Mouse (Mus musculus): ENCODE measurements around the gene Prcp. TPM values are rescaled to one million over a fixed set of nuclear protein-coding genes. Genes with fewer than 3 reads are reported as not detected.

The Prcp gene
- polyA plus RNA-seq (2015; fragmentation: Nextera tagmentation; extraction: Ambion mirVana), result 21.5 and 21.7 TPM in 2 replicates

GRCm38 (mm10) chr7:92874116-92874675 lies at the start of gene Prcp, which contains the start of gene Ddias:
Prcp (plus strand) TSS chr7:92874470.
Ddias (minus strand) TSS chr7:92874247.
- peak; percentile 90 for ATAC-seq (ENCODE audit: low FRiP score, low read depth)
- Histone ChIP-seq H3K4me1 (replicated peaks) (peaks cover 25% of the 10 kb centered on the region), H3K9me3 (no peaks in the 10 kb centered on the region), H3K27me3 (no peaks in the 10 kb centered on the region), H3K9ac (peak within 1 kb of the TSS; percentile 76), H3K4me2 (peak within 1 kb of the TSS; percentile 79), H3K4me3 (peak within 1 kb of the TSS; percentile 71), H3K36me3 (no peaks in the 10 kb centered on the region), H3K27ac (replicated peaks) (peak within 1 kb of the TSS; percentile 99)
- WGBS, result under 1% methylated on average over 53 of the region's 53 CpGs

GRCm38 (mm10) chr7:92826248-92826647 lies 48.0 kb upstream of the Prcp start:
- no peaks in the 10 kb centered on the region for H3K27me3 ChIP-seq
- 92% methylated on average over 3 of the region's 3 CpGs for WGBS
- no peak overlapping the region for H3K27ac ChIP-seq (replicated peaks)
- H3K9me3 ChIP-seq, result no peaks in the 10 kb centered on the region
- H3K36me3 ChIP-seq, result peaks cover 8% of the 10 kb centered on the region; the same call in 1 of the 2 replicates
- H3K9ac ChIP-seq, result no peak overlapping the region
- no peak overlapping the region for H3K4me2 ChIP-seq
- H3K4me1 ChIP-seq (replicated peaks), result peaks cover 7% of the 10 kb centered on the region; the same call in 1 of the 2 replicates
- ATAC-seq (ENCODE audit: low FRiP score, low read depth), result no peak
- no peak overlapping the region for H3K4me3 ChIP-seq

- 46% methylated on average over 3 of the region's 3 CpGs for WGBS
- Histone ChIP-seq H3K9me3 (no peaks in the 10 kb centered on the region), H3K36me3 (peaks cover 15% of the 10 kb centered on the region), H3K27me3 (no peaks in the 10 kb centered on the region), H3K4me2 (no peak overlapping the region), H3K27ac (replicated peaks) (no peak overlapping the region), H3K4me3 (no peak overlapping the region), H3K4me1 (replicated peaks) (no peaks in the 10 kb centered on the region), H3K9ac (no peak overlapping the region)
- ATAC-seq (ENCODE audit: low FRiP score, low read depth), result no peak
Measured at GRCm38 (mm10) chr7:92827981-92828380, 46.3 kb upstream of the Prcp start.

DNA sequence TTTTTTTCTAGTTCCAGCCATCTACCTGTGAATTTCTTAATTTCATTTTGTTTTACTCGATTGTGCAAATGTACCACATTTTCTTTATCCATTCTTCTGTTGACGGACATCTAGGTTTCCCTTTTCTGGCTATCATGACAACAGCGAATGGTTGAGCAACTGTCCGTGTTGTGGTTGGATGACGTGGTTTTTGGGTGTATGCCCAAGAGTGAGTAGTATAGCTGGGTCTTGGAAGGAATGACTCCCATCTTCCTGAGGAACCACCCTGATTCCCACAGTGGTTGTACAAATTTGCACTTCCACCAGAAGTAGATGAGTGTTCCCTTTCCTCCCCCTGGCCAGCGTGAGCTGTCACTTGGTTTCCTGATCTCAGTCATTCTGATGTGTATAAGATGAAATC lies 41.9 kb upstream of the Prcp start:
- H3K27me3 ChIP-seq, result no peaks in the 10 kb centered on the region
- no peak overlapping the region for H3K4me3 ChIP-seq
- H3K9ac ChIP-seq, result no peak overlapping the region
- no peaks in the 10 kb centered on the region for H3K9me3 ChIP-seq
- no peak overlapping the region for H3K27ac ChIP-seq (replicated peaks)
- ATAC-seq (ENCODE audit: low FRiP score, low read depth), result no peak
- H3K36me3 ChIP-seq, result peaks cover 23% of the 10 kb centered on the region
- WGBS, result 95% methylated on average over 6 of the region's 6 CpGs
- no peaks in the 10 kb centered on the region for H3K4me1 ChIP-seq (replicated peaks)
- no peak overlapping the region for H3K4me2 ChIP-seq

GRCm38 (mm10) chr7:92834391-92834790 lies 39.9 kb upstream of the Prcp start:
- ATAC-seq (ENCODE audit: low FRiP score, low read depth), result no peak
- H3K4me1 ChIP-seq (replicated peaks), result no peaks in the 10 kb centered on the region
- no peaks in the 10 kb centered on the region for H3K9me3 ChIP-seq
- no peak overlapping the region for H3K27ac ChIP-seq (replicated peaks)
- H3K9ac ChIP-seq, result no peak overlapping the region
- 96% methylated on average over 2 of the region's 2 CpGs for WGBS
- H3K27me3 ChIP-seq, result no peaks in the 10 kb centered on the region
- peaks cover 23% of the 10 kb centered on the region for H3K36me3 ChIP-seq
- H3K4me2 ChIP-seq, result no peak overlapping the region
- H3K4me3 ChIP-seq, result no peak overlapping the region

- H3K36me3 ChIP-seq, result peaks cover 17% of the 10 kb centered on the region
- H3K27me3 ChIP-seq, result no peaks in the 10 kb centered on the region
- no peak overlapping the region for H3K4me3 ChIP-seq
- H3K4me1 ChIP-seq (replicated peaks), result no peaks in the 10 kb centered on the region
- H3K9me3 ChIP-seq, result no peaks in the 10 kb centered on the region
- H3K4me2 ChIP-seq, result no peak overlapping the region
- H3K27ac ChIP-seq (replicated peaks), result no peak overlapping the region
- WGBS, result 85% methylated on average over 3 of the region's 3 CpGs
- H3K9ac ChIP-seq, result no peak overlapping the region
- ATAC-seq (ENCODE audit: low FRiP score, low read depth), result no peak
Measured at GRCm38 (mm10) chr7:92836447-92836846, 37.8 kb upstream of the Prcp start.

DNA sequence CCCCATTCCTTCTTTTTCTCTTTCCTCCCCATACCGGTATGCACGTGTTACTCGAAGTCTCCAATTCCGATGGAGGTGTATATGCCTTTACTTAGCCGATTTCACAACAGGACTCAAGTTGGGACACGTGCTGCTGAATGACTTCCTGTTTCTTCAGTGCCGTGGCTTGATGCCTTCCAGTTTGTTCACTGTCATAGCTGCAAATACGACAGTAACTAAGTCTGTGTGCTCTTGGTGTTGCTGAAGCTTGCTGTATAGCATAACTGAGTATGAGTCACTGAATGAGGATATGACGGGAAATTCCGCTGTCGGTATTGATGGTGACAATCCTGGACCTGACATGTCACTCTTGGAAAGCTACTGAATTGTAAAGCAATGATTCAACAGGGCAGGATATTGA lies 37.0 kb upstream of the Prcp start:
- ATAC-seq (ENCODE audit: low FRiP score, low read depth), result no peak
- H3K27me3 ChIP-seq, result no peaks in the 10 kb centered on the region
- H3K27ac ChIP-seq (replicated peaks), result no peak overlapping the region
- H3K4me3 ChIP-seq, result no peak overlapping the region
- H3K4me1 ChIP-seq (replicated peaks), result no peaks in the 10 kb centered on the region
- H3K9ac ChIP-seq, result no peak overlapping the region
- WGBS, result 90% methylated on average over 11 of the region's 11 CpGs
- no peak overlapping the region for H3K4me2 ChIP-seq
- peaks cover 17% of the 10 kb centered on the region for H3K36me3 ChIP-seq
- no peaks in the 10 kb centered on the region for H3K9me3 ChIP-seq

DNA sequence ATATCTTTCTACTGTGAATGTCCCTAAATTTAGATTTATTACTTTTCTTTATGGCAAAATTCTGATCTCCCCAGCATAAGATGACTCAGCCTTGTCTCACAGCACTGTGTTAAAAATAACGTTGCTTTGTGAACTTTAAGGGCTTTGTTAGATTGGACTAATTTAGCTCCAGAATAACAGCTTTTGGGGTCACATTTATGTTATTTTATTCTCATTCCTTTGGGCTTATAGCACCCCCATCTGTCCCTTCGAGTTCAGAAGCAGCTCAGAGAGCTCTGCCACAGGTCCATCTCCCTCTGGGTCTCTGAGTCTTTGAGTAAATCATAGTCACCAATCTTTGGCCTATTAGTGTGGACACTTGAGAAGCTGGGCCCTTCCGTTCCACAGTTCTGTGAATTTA lies 36.4 kb upstream of the Prcp start:
- no peak overlapping the region for H3K27ac ChIP-seq (replicated peaks)
- H3K36me3 ChIP-seq, result peaks cover 11% of the 10 kb centered on the region; the same call in 1 of the 2 replicates
- no peak overlapping the region for H3K4me2 ChIP-seq
- no peaks in the 10 kb centered on the region for H3K4me1 ChIP-seq (replicated peaks)
- H3K4me3 ChIP-seq, result no peak overlapping the region
- H3K27me3 ChIP-seq, result no peaks in the 10 kb centered on the region
- no peaks in the 10 kb centered on the region for H3K9me3 ChIP-seq
- H3K9ac ChIP-seq, result no peak overlapping the region
- no peak for ATAC-seq (ENCODE audit: low FRiP score, low read depth)
- 78% methylated on average over 3 of the region's 3 CpGs for WGBS

GRCm38 (mm10) chr7:92842254-92842653 lies 32.0 kb upstream of the Prcp start:
- Histone ChIP-seq H3K27me3 (no peaks in the 10 kb centered on the region), H3K36me3 (no peaks in the 10 kb centered on the region), H3K27ac (replicated peaks) (no peak overlapping the region), H3K4me2 (no peak overlapping the region), H3K4me1 (replicated peaks) (no peaks in the 10 kb centered on the region), H3K4me3 (no peak overlapping the region), H3K9ac (no peak overlapping the region), H3K9me3 (no peaks in the 10 kb centered on the region)
- 91% methylated on average over 2 of the region's 2 CpGs for WGBS
- no peak for ATAC-seq (ENCODE audit: low FRiP score, low read depth)

GRCm38 (mm10) chr7:92848246-92848645 lies 26.0 kb upstream of the Prcp start:
- WGBS, result 91% methylated on average over 3 of the region's 3 CpGs
- H3K9me3 ChIP-seq, result no peaks in the 10 kb centered on the region
- H3K27ac ChIP-seq (replicated peaks), result no peak overlapping the region
- no peak overlapping the region for H3K9ac ChIP-seq
- H3K4me3 ChIP-seq, result no peak overlapping the region
- no peaks in the 10 kb centered on the region for H3K36me3 ChIP-seq
- no peaks in the 10 kb centered on the region for H3K4me1 ChIP-seq (replicated peaks)
- no peak overlapping the region for H3K4me2 ChIP-seq
- ATAC-seq (ENCODE audit: low FRiP score, low read depth), result no peak
- H3K27me3 ChIP-seq, result no peaks in the 10 kb centered on the region

GRCm38 (mm10) chr7:92866526-92866925 lies 7.7 kb upstream of the Prcp start:
- no peak overlapping the region for H3K9ac ChIP-seq
- no peak for ATAC-seq (ENCODE audit: low FRiP score, low read depth)
- WGBS, result 18% methylated on average over 2 of the region's 2 CpGs
- no peaks in the 10 kb centered on the region for H3K27me3 ChIP-seq
- no peaks in the 10 kb centered on the region for H3K4me1 ChIP-seq (replicated peaks)
- H3K36me3 ChIP-seq, result no peaks in the 10 kb centered on the region; the same call in 1 of the 2 replicates
- no peak overlapping the region for H3K4me2 ChIP-seq
- H3K9me3 ChIP-seq, result no peaks in the 10 kb centered on the region
- no peak overlapping the region for H3K27ac ChIP-seq (replicated peaks)
- no peak overlapping the region for H3K4me3 ChIP-seq

- no peak overlapping the region for H3K4me2 ChIP-seq
- ATAC-seq (ENCODE audit: low FRiP score, low read depth), result no peak
- H3K36me3 ChIP-seq, result no peaks in the 10 kb centered on the region
- no peaks in the 10 kb centered on the region for H3K9me3 ChIP-seq
- H3K4me1 ChIP-seq (replicated peaks), result 0 out of 2 replicates have a peak, but pooled peaks cover 8% of the 10 kb centered on the region
- H3K27ac ChIP-seq (replicated peaks), result no peak overlapping the region
- no peak overlapping the region for H3K9ac ChIP-seq
- H3K27me3 ChIP-seq, result no peaks in the 10 kb centered on the region
- 71% methylated on average over 3 of the region's 3 CpGs for WGBS
- H3K4me3 ChIP-seq, result no peak overlapping the region
Measured at GRCm38 (mm10) chr7:92870161-92870560, 4.1 kb upstream of the Prcp start.

- H3K27ac ChIP-seq (replicated peaks), result no peak overlapping the region
- H3K4me1 ChIP-seq (replicated peaks), result peaks cover 20% of the 10 kb centered on the region
- no peaks in the 10 kb centered on the region for H3K36me3 ChIP-seq
- H3K4me2 ChIP-seq, result no peak overlapping the region
- no peaks in the 10 kb centered on the region for H3K9me3 ChIP-seq
- H3K9ac ChIP-seq, result no peak overlapping the region
- H3K27me3 ChIP-seq, result no peaks in the 10 kb centered on the region
- no peak for ATAC-seq (ENCODE audit: low FRiP score, low read depth)
- 94% methylated on average over 4 of the region's 4 CpGs for WGBS
- H3K4me3 ChIP-seq, result no peak overlapping the region
Measured at GRCm38 (mm10) chr7:92871596-92871995, 2.7 kb upstream of the Prcp start.
